Comparison of ENCODE assay signal across 23 mouse cellular contexts in genomic region chr5:151018959-151019358, GRCm38 (mm10).
DNase-seq lines count a peak whose midpoint lies in the region; ATAC-seq and TF ChIP-seq lines count a peak whose summit lies in the region.
"Had no signal": no experiment of that assay in that cellular context is flagged by ENCODE, and none has a peak within 500 bp of the region (broad histone marks: within the 10 kb centered on the region; RNA-seq: fewer than 3 reads in every experiment).

No protein-coding gene starts in this region.

- H3K79me2 ChIP-seq in liver, adult 2 months (ENCODE audit: control insufficient read depth, insufficient read depth, low read length) = no peaks in the 10 kb centered on the region

- TF ChIP-seq CTCF in liver, adult 2 months (IDR thresholded peaks at IDR 0.05; ENCODE audit: low read depth, low read length) = no peak
- no peak for TF ChIP-seq CTCF in liver, postnatal 0 days (IDR thresholded peaks at IDR 0.05; ENCODE audit: low read depth)

- ATAC-seq in liver, postnatal 0 days = no peak
- peak; percentile 75 for ATAC-seq in intestine, embryonic 15.5 days
- ATAC-seq in stomach, embryonic 14.5 days (ENCODE audit: insufficient number of reproducible peaks, insufficient read depth, low FRiP score, low read depth) = no peak
- ATAC-seq: forebrain, embryonic 14.5 days; midbrain, embryonic 15.5 days had no signal

- peak; percentile 15 for DNase-seq in liver, adult 2 months (ENCODE audit: extremely low read depth, low read depth, low spot score)
- no peak for DNase-seq in liver, postnatal 0 days
- DNase-seq in embryo, embryonic 10.5 days (ENCODE audit: low spot score) = no peak
- no peak for DNase-seq in spleen, postnatal 4 days (ENCODE audit: low spot score in 2 of 2)
- DNase-seq in adrenal gland, postnatal 4 days (ENCODE audit: low spot score in 2 of 2) = no peak
- DNase-seq: adrenal gland, postnatal 14 days; cerebellum, adult 11 months; cerebellum, adult 9-11 months; kidney, postnatal 14 days; left cerebral cortex, postnatal 4 days; liver, embryonic 13.5 days; lung, postnatal 4 days; right cerebral cortex, postnatal 4 days had no signal

- H3K4me2 ChIP-seq in liver, postnatal 0 days (ENCODE audit: low read depth, low read length) = no peak overlapping the region; the same call in 1 of the 2 replicates
- no peak overlapping the region for H3K4me2 ChIP-seq in intestine, embryonic 15.5 days (replicated peaks)
- H3K4me2 ChIP-seq in stomach, embryonic 14.5 days (replicated peaks; ENCODE audit: low read depth, low read length) = no peak overlapping the region
- H3K4me2 ChIP-seq: embryonic facial prominence, embryonic 13.5 days; heart, embryonic 11.5 days; liver, embryonic 13.5 days; lung, embryonic 15.5 days; midbrain, embryonic 15.5 days; neural tube, embryonic 13.5 days had no signal

- H3K9ac ChIP-seq in liver, adult 2 months (ENCODE audit: low read depth, low read length) = no peak overlapping the region
- H3K9ac ChIP-seq in liver, postnatal 0 days (replicated peaks) = no peak overlapping the region
- no peak overlapping the region for H3K9ac ChIP-seq in intestine, embryonic 15.5 days
- no peak overlapping the region for H3K9ac ChIP-seq in stomach, embryonic 14.5 days (replicated peaks; ENCODE audit: low read depth, low read length)
- H3K9ac ChIP-seq: embryonic facial prominence, embryonic 13.5 days; liver, embryonic 13.5 days; lung, embryonic 15.5 days; midbrain, embryonic 15.5 days; neural tube, embryonic 13.5 days had no signal

- H3K36me3 ChIP-seq in liver, adult 2 months (ENCODE audit: control insufficient read depth, insufficient read depth, low read length) = no peaks in the 10 kb centered on the region
- no peaks in the 10 kb centered on the region for H3K36me3 ChIP-seq in liver, postnatal 0 days (replicated peaks; ENCODE audit: insufficient read depth, low read length)
- no peaks in the 10 kb centered on the region for H3K36me3 ChIP-seq in intestine, embryonic 15.5 days
- no peaks in the 10 kb centered on the region for H3K36me3 ChIP-seq in stomach, embryonic 14.5 days (ENCODE audit: control insufficient read depth, insufficient read depth, low read length)
- H3K36me3 ChIP-seq: embryonic facial prominence, embryonic 13.5 days; hindbrain, embryonic 10.5 days; liver, embryonic 13.5 days; lung, embryonic 15.5 days; midbrain, embryonic 15.5 days; neural tube, embryonic 13.5 days had no signal

- H3K9me3 ChIP-seq in liver, postnatal 0 days (ENCODE audit: low read length) = no peaks in the 10 kb centered on the region
- H3K9me3 ChIP-seq in intestine, embryonic 15.5 days = no peaks in the 10 kb centered on the region
- 0 out of 2 replicates have a peak, but pooled peaks cover 3% of the 10 kb centered on the region for H3K9me3 ChIP-seq in stomach, embryonic 14.5 days (ENCODE audit: control insufficient read depth, low read depth, low read length)
- H3K9me3 ChIP-seq: embryonic facial prominence, embryonic 13.5 days; midbrain, embryonic 15.5 days; neural tube, embryonic 13.5 days had no signal

- no peak for TF ChIP-seq EP300 in liver, postnatal 0 days (IDR thresholded peaks at IDR 0.05; ENCODE audit: low read depth)

- no peak overlapping the region for H3K4me3 ChIP-seq in liver, adult 2 months (ENCODE audit: insufficient read depth, low read depth, low read length)
- no peak overlapping the region for H3K4me3 ChIP-seq in liver, postnatal 0 days (ENCODE audit: low read depth, low read length)
- no peak overlapping the region for H3K4me3 ChIP-seq in intestine, embryonic 15.5 days (replicated peaks)
- no peak overlapping the region for H3K4me3 ChIP-seq in stomach, embryonic 14.5 days (ENCODE audit: low read depth, low read length)
- H3K4me3 ChIP-seq: embryonic facial prominence, embryonic 13.5 days; erythroblast, embryonic 14.5 days; hindbrain, embryonic 10.5 days; liver, embryonic 13.5 days; lung, embryonic 15.5 days; midbrain, embryonic 15.5 days; neural tube, embryonic 13.5 days had no signal

- H3K4me1 ChIP-seq in liver, adult 2 months (ENCODE audit: control insufficient read depth, insufficient read depth, low read length) = peaks cover 7% of the 10 kb centered on the region; the same call in 1 of the 2 replicates
- H3K4me1 ChIP-seq in liver, postnatal 0 days (ENCODE audit: insufficient read depth) = peaks cover 6% of the 10 kb centered on the region; the same call in 1 of the 2 replicates
- H3K4me1 ChIP-seq in intestine, embryonic 15.5 days (replicated peaks) = peaks cover 9% of the 10 kb centered on the region; the same call in 1 of the 2 replicates
- peaks cover 18% of the 10 kb centered on the region; the same call in 1 of the 2 replicates for H3K4me1 ChIP-seq in stomach, embryonic 14.5 days (ENCODE audit: control insufficient read depth, insufficient read depth, low read length)
- H3K4me1 ChIP-seq: liver, embryonic 13.5 days had no signal

- 0 out of 2 replicates have a peak overlapping the region, but pooled peaks have one; percentile 54 for H3K27ac ChIP-seq in liver, adult 2 months (replicated peaks; ENCODE audit: insufficient read depth, low read depth, low read length)
- H3K27ac ChIP-seq in liver, postnatal 0 days (ENCODE audit: low read depth) = no peak overlapping the region
- H3K27ac ChIP-seq in intestine, embryonic 15.5 days = no peak overlapping the region
- peak overlapping the region; percentile 41; the same call in 1 of the 2 replicates for H3K27ac ChIP-seq in stomach, embryonic 14.5 days (ENCODE audit: low read length)
- H3K27ac ChIP-seq: embryonic facial prominence, embryonic 13.5 days; hindbrain, embryonic 10.5 days; liver, embryonic 13.5 days; lung, embryonic 15.5 days; midbrain, embryonic 15.5 days; neural tube, embryonic 13.5 days had no signal

- no peak for TF ChIP-seq POLR2A in liver, adult 2 months (IDR thresholded peaks at IDR 0.05; ENCODE audit: extremely low read depth, insufficient read depth, low read length)

- H3K27me3 ChIP-seq in liver, adult 2 months (ENCODE audit: control insufficient read depth, insufficient read depth, low read length) = no peaks in the 10 kb centered on the region
- no peaks in the 10 kb centered on the region for H3K27me3 ChIP-seq in liver, postnatal 0 days (ENCODE audit: insufficient read depth, low read length)
- no peaks in the 10 kb centered on the region for H3K27me3 ChIP-seq in intestine, embryonic 15.5 days (replicated peaks)
- H3K27me3 ChIP-seq in stomach, embryonic 14.5 days (ENCODE audit: control insufficient read depth, insufficient read depth, low read length) = no peaks in the 10 kb centered on the region
- H3K27me3 ChIP-seq: embryonic facial prominence, embryonic 13.5 days; liver, embryonic 13.5 days; lung, embryonic 15.5 days; midbrain, embryonic 15.5 days; neural tube, embryonic 13.5 days had no signal

- WGBS in liver, adult 2 months = 64% methylated on average over 5 of the region's 5 CpGs
- 67% methylated on average over 5 of the region's 5 CpGs for WGBS in liver, postnatal 0 days (ENCODE audit: insufficient replicate concordance)
- WGBS in intestine, embryonic 15.5 days = 48% methylated on average over 5 of the region's 5 CpGs
- 28% methylated on average over 5 of the region's 5 CpGs for WGBS in stomach, embryonic 14.5 days

Comparison
In these comparisons a context has a peak if more than half of its experiments do, and no peak if none do; other contexts are left out.
1. H3K27ac ChIP-seq: peak in liver, adult 2 months (single experiment) and stomach, embryonic 14.5 days (single experiment); none in liver, postnatal 0 days (single experiment) and intestine, embryonic 15.5 days (single experiment).